Mouse (Mus musculus) stomach, postnatal 0 days (tissue): ENCODE data around the gene AI661453.

Source experiments
- CTCF ChIP-seq: IDR thresholded peaks from 2 replicates; pipeline ENCODE4 v1.5.1; 2016; ENCODE audit warnings: antibody characterized with exemption, low read depth, mild to moderate bottlenecking, moderate library complexity
- EP300 ChIP-seq: optimal IDR thresholded peaks from 2 replicates; pipeline ENCODE3; 2016; ENCODE audit warnings: antibody characterized with exemption

- no peak for TF ChIP-seq CTCF
- TF ChIP-seq EP300: no peak
Measured at GRCm38 (mm10) chr17:47421566-47421965, 14.8 kb upstream of the AI661453 start.
